Mouse (Mus musculus): ENCODE results near the gene Thbd. TPM values are rescaled to one million over a fixed set of nuclear protein-coding genes. Genes with fewer than 3 reads are reported as not detected.

Thbd gene
- polyA plus RNA-seq, 1 experiment: 4.1 TPM

GRCm38 (mm10) chr2:148436285-148436684 lies 28.3 kb upstream of the Thbd start:
- Histone ChIP-seq H3K79me2 (ENCODE audit: control insufficient read depth, insufficient read depth) (no peaks in the 10 kb centered on the region), H3K4me2 (ENCODE audit: low read depth) (no peak overlapping the region), H3K36me3 (ENCODE audit: control insufficient read depth, insufficient read depth) (no peaks in the 10 kb centered on the region), H3ac (ENCODE audit: control insufficient read depth, insufficient read length) (no peak overlapping the region), H3K27me3 (ENCODE audit: control insufficient read depth, insufficient read depth, insufficient read length) (no peaks in the 10 kb centered on the region), H3K4me3 (no peak overlapping the region)
- TF ChIP-seq POLR2A (IDR thresholded peaks at IDR 0.05; ENCODE audit: insufficient read length, low read depth) (no peak), TCF12 (IDR thresholded peaks at IDR 0.05; ENCODE audit: insufficient read depth, poor library complexity, severe bottlenecking) (no peak), POLR2AphosphoS2 (IDR thresholded peaks at IDR 0.05; ENCODE audit: insufficient read length, low read depth) (no peak)

DNA sequence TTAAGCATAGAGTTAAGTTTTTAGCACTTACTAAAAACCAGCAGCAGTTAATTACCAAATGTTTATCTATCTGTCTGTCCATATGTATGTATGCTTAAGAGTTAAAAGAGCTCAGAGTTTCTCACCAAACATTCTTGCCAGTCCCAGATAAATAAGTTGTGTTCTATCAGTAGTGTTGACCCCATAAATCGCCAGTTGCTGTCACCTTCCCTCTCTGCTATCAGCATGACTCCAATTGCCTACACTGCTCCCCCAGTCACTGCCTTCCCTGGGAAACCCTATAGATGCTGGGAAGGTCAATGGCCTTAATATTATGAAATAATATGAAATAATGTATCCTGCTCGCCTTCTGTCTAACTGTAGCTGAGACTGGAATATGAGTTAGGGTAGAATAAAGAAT lies 24.4 kb upstream of the Thbd start:
- H3K4me2 ChIP-seq (ENCODE audit: low read depth): no peak overlapping the region
- no peak for TF ChIP-seq TCF3 (IDR thresholded peaks at IDR 0.05; ENCODE audit: insufficient read length, low read depth)
- TF ChIP-seq USF1 (IDR thresholded peaks at IDR 0.05; ENCODE audit: low read depth): no peak
- no peak for TF ChIP-seq E2F4 (IDR thresholded peaks at IDR 0.05; ENCODE audit: insufficient read depth)
- no peak for TF ChIP-seq POLR2A (IDR thresholded peaks at IDR 0.05; ENCODE audit: insufficient read length, low read depth)
- no peak for TF ChIP-seq CEBPB (IDR thresholded peaks at IDR 0.05; ENCODE audit: insufficient read depth, poor library complexity, severe bottlenecking)
- TF ChIP-seq MAX (IDR thresholded peaks at IDR 0.05; ENCODE audit: low read depth): no peak
- TF ChIP-seq MYOG (IDR thresholded peaks at IDR 0.05; ENCODE audit: control insufficient read depth in 1 of 3, insufficient read depth in 1 of 3, insufficient read length in 2 of 3, low read depth in 2 of 3): no peak
- TF ChIP-seq SRF (IDR thresholded peaks at IDR 0.05; ENCODE audit: control insufficient read depth, insufficient read length, low read depth): no peak
- TF ChIP-seq REST (IDR thresholded peaks at IDR 0.05; ENCODE audit: insufficient read depth, insufficient read length): no peak
- TF ChIP-seq POLR2AphosphoS2 (IDR thresholded peaks at IDR 0.05; ENCODE audit: insufficient read length, low read depth): no peak
- no peak for TF ChIP-seq TCF12 (IDR thresholded peaks at IDR 0.05; ENCODE audit: insufficient read depth, poor library complexity, severe bottlenecking)
- no peak for TF ChIP-seq MYOD1 (IDR thresholded peaks at IDR 0.05; ENCODE audit: control insufficient read depth in 1 of 3, insufficient read length in 2 of 3, low read depth in 2 of 3)

DNA sequence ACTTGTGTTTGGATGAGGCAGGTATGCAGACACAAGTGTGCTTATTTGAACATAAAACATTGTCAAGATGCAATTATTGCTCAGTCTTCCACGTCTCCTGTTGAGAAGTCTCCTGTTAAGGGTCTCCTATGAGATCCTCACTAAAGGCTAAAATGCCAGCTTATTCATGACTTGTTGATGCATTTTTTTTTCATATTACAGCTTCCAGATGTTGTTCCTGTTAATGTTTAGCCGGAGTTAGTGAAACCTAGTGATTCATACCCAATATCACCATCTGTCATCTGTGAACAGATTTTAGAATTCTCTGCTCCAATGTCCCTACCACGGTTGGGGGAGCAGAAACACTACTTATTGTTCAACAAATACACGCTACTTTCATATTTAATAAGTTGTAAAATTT lies 23.0 kb upstream of the Thbd start:
- H3K27me3 ChIP-seq (ENCODE audit: control insufficient read depth, insufficient read depth, insufficient read length): no peaks in the 10 kb centered on the region

More for the DNA sequence above, 24.4 kb upstream of the Thbd start:
- Histone ChIP-seq H3K4me3 (no peak overlapping the region), H3K79me2 (ENCODE audit: control insufficient read depth, insufficient read depth) (no peaks in the 10 kb centered on the region), H3ac (ENCODE audit: control insufficient read depth, insufficient read length) (no peak overlapping the region), H3K27me3 (ENCODE audit: control insufficient read depth, insufficient read depth, insufficient read length) (no peaks in the 10 kb centered on the region), H3K36me3 (ENCODE audit: control insufficient read depth, insufficient read depth) (no peaks in the 10 kb centered on the region)

DNA sequence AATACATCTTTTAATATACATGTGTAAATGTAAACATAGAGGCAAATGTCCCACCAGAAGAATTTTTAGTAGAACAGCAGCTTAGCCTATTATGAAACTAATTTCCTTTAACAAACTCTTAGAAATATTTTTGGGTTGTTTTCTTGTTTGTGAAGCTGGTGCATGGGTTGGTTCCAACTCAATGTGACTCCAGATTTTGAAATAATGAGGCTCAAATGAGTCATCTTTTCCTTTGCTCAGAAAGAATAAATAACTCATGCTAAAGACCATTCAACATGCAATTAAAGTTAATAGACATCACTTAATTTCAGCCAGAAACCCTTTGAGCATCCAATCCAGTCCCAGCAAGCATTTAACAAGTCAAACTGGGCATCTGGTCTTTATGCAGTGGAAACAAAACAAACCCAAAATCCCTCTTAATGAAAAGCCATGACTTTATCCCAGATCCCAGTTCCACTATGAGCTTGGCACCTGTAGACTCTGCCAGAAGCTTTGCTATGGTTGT lies 21.1 kb upstream of the Thbd start:
- H3K4me3 ChIP-seq: no peak overlapping the region
- TF ChIP-seq CEBPB (IDR thresholded peaks at IDR 0.05; ENCODE audit: insufficient read depth, poor library complexity, severe bottlenecking) (peak; percentile 52; the same call in 1 of the 2 replicates), E2F4 (IDR thresholded peaks at IDR 0.05; ENCODE audit: insufficient read depth) (no peak)
- H3K27me3 ChIP-seq (ENCODE audit: control insufficient read depth, insufficient read depth, insufficient read length): no peaks in the 10 kb centered on the region
- H3K36me3 ChIP-seq (ENCODE audit: control insufficient read depth, insufficient read depth): no peaks in the 10 kb centered on the region
- H3K79me2 ChIP-seq (ENCODE audit: control insufficient read depth, insufficient read depth): no peaks in the 10 kb centered on the region
- no peak overlapping the region for H3ac ChIP-seq (ENCODE audit: control insufficient read depth, insufficient read length)
- H3K4me2 ChIP-seq (ENCODE audit: low read depth): no peak overlapping the region

More for the DNA sequence above, 23.0 kb upstream of the Thbd start:
- Histone ChIP-seq H3K4me2 (ENCODE audit: low read depth) (no peak overlapping the region), H3K36me3 (ENCODE audit: control insufficient read depth, insufficient read depth) (no peaks in the 10 kb centered on the region), H3ac (ENCODE audit: control insufficient read depth, insufficient read length) (no peak overlapping the region), H3K4me3 (no peak overlapping the region), H3K79me2 (ENCODE audit: control insufficient read depth, insufficient read depth) (no peaks in the 10 kb centered on the region)
- no peak for TF ChIP-seq POLR2AphosphoS2 (IDR thresholded peaks at IDR 0.05; ENCODE audit: insufficient read length, low read depth)
- no peak for TF ChIP-seq MAX (IDR thresholded peaks at IDR 0.05; ENCODE audit: low read depth)
- TF ChIP-seq MYOD1 (IDR thresholded peaks at IDR 0.05; ENCODE audit: control insufficient read depth in 1 of 3, insufficient read length in 2 of 3, low read depth in 2 of 3): no peak
- TF ChIP-seq E2F4 (IDR thresholded peaks at IDR 0.05; ENCODE audit: insufficient read depth): no peak
- TF ChIP-seq REST (IDR thresholded peaks at IDR 0.05; ENCODE audit: insufficient read depth, insufficient read length): no peak
- no peak for TF ChIP-seq SRF (IDR thresholded peaks at IDR 0.05; ENCODE audit: control insufficient read depth, insufficient read length, low read depth)
- TF ChIP-seq TCF12 (IDR thresholded peaks at IDR 0.05; ENCODE audit: insufficient read depth, poor library complexity, severe bottlenecking): no peak

GRCm38 (mm10) chr2:148428523-148428922 lies 20.5 kb upstream of the Thbd start:
- no peaks in the 10 kb centered on the region for H3K27me3 ChIP-seq (ENCODE audit: control insufficient read depth, insufficient read depth, insufficient read length)
- no peaks in the 10 kb centered on the region for H3K36me3 ChIP-seq (ENCODE audit: control insufficient read depth, insufficient read depth)
- H3K4me3 ChIP-seq: no peak overlapping the region
- no peak overlapping the region for H3ac ChIP-seq (ENCODE audit: control insufficient read depth, insufficient read length)
- TF ChIP-seq USF1 (IDR thresholded peaks at IDR 0.05; ENCODE audit: low read depth) (no peak), TCF3 (IDR thresholded peaks at IDR 0.05; ENCODE audit: insufficient read length, low read depth) (no peak), POLR2AphosphoS2 (IDR thresholded peaks at IDR 0.05; ENCODE audit: insufficient read length, low read depth) (no peak), CEBPB (IDR thresholded peaks at IDR 0.05; ENCODE audit: insufficient read depth, poor library complexity, severe bottlenecking) (no peak), SRF (IDR thresholded peaks at IDR 0.05; ENCODE audit: control insufficient read depth, insufficient read length, low read depth) (no peak), REST (IDR thresholded peaks at IDR 0.05; ENCODE audit: insufficient read depth, insufficient read length) (no peak), MAX (IDR thresholded peaks at IDR 0.05; ENCODE audit: low read depth) (no peak), MYOD1 (IDR thresholded peaks at IDR 0.05; ENCODE audit: control insufficient read depth in 1 of 3, insufficient read length in 2 of 3, low read depth in 2 of 3) (no peak), MYOG (IDR thresholded peaks at IDR 0.05; ENCODE audit: control insufficient read depth in 1 of 3, insufficient read depth in 1 of 3, insufficient read length in 2 of 3, low read depth in 2 of 3) (no peak), TCF12 (IDR thresholded peaks at IDR 0.05; ENCODE audit: insufficient read depth, poor library complexity, severe bottlenecking) (no peak), POLR2A (IDR thresholded peaks at IDR 0.05; ENCODE audit: insufficient read length, low read depth) (no peak), E2F4 (IDR thresholded peaks at IDR 0.05; ENCODE audit: insufficient read depth) (no peak)
- H3K4me2 ChIP-seq (ENCODE audit: low read depth): no peak overlapping the region
- H3K79me2 ChIP-seq (ENCODE audit: control insufficient read depth, insufficient read depth): no peaks in the 10 kb centered on the region

All from myocyte (in vitro differentiated cells).